Mouse (Mus musculus) spleen, adult 2 months (tissue): Measurements from ENCODE around the gene Cacnb2.

Experiments
- CTCF ChIP-seq: fragments of 200-500 bp; IDR thresholded peaks from 2 replicates; pipeline ENCODE4 v1.5.1; 2011; ENCODE audit warnings: mild to moderate bottlenecking, inconsistent platforms; ENCODE audit not compliant: insufficient read depth, insufficient read length, insufficient replicate concordance; ENCODE audit errors: extremely low read depth
- POLR2A ChIP-seq: fragments of 200-500 bp; IDR thresholded peaks from 2 replicates; pipeline ENCODE4 v1.6.1; 2011; ENCODE audit warnings: low read depth, low read length, inconsistent platforms

DNA sequence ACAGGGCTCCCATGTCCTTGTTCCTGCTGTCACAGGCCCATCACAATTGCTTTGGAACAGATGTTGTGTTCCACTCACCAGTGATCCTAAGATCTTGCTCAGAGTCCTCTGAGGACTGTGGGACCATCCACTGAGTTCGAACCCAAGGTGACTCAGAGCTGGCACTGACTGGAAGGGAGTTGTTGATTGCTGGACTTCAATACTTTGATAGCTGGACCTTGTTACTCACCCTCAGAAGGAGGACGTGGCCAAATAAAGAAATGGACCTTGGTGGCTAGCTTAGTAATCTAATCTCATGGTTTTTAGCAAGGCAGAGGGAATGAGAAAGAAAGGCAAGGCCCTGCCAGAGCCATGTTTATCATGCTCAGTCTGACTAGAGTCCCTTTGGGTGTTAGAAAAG lies 218.1 kb downstream of the Cacnb2 start:
- TF ChIP-seq POLR2A (no peak), CTCF (no peak)
